Mouse (Mus musculus) bone marrow macrophage, adult 2 months (primary cell): ENCODE results near the gene Gm43191.

ENCODE experiments used
- CTCF ChIP-seq: IDR thresholded peaks from 2 replicates; pipeline ENCODE4 v1.5.1; 2012; ENCODE audit warnings: low read depth, mild to moderate bottlenecking, low read length, moderate library complexity
- POLR2A ChIP-seq: IDR thresholded peaks from 2 replicates; pipeline ENCODE4 v1.6.1; 2012; ENCODE audit warnings: mild to moderate bottlenecking, low read depth, low read length, borderline replicate concordance

- no peak for TF ChIP-seq POLR2A
- TF ChIP-seq CTCF, result no peak
Measured at GRCm38 (mm10) chr3:116723496-116724481, 42.7 kb upstream of the Gm43191 start.
